Mouse (Mus musculus) embryonic facial prominence, embryonic 14.5 days (tissue): ENCODE measurements at regions not wholly inside any gene's neighbourhood (a gene's known extent, or its start where the extent isn't known, plus 50 kb on each side); places are given as distances from the start of the nearest gene placed in this dataset.

Experiments
- ATAC-seq: fragments of 200-750 bp; cut with Nextera tagmentation; 2 replicates; pipeline ENCODE4 v1.8.0; 2017; ENCODE audit warnings: low read depth, moderate number of reproducible peaks, moderate TSS enrichment
- DNase-seq: peaks from one replicate; pipeline ENCODE4 v3.0.0-alpha.2; 2015; ENCODE audit warnings: low spot score
- H3K27ac ChIP-seq: fragments of 300-500 bp; sonication (generic); replicated peaks from 2 replicates; pipeline ENCODE4 v1.5.1; 2014; ENCODE audit warnings: low read depth, mild to moderate bottlenecking, low read length, moderate library complexity
- H3K27me3 ChIP-seq: fragments of 300-500 bp; sonication (generic); replicated peaks from 2 replicates; pipeline ENCODE4 v1.6.1; 2014; ENCODE audit warnings: low read length; ENCODE audit not compliant: control insufficient read depth, insufficient read depth
- H3K36me3 ChIP-seq: fragments of 300-500 bp; sonication (generic); 2 replicates; pipeline ENCODE4 v1.6.1; 2014; ENCODE audit warnings: low read length, mixed read lengths; ENCODE audit not compliant: control insufficient read depth, insufficient read depth
- H3K4me1 ChIP-seq: fragments of 300-500 bp; sonication (generic); 2 replicates; pipeline ENCODE4 v1.6.1; 2014; ENCODE audit warnings: antibody characterized with exemption, low read length; ENCODE audit not compliant: control insufficient read depth, insufficient read depth
- H3K4me2 ChIP-seq: fragments of 300-500 bp; sonication (generic); 2 replicates; pipeline ENCODE4 v1.6.1; 2014; ENCODE audit warnings: low read depth, mild to moderate bottlenecking, low read length, moderate library complexity, mixed read lengths
- H3K4me3 ChIP-seq: fragments of 300-500 bp; sonication (generic); 2 replicates; pipeline ENCODE4 v1.5.1; 2014; ENCODE audit warnings: low read depth, mild to moderate bottlenecking, low read length
- H3K9ac ChIP-seq: fragments of 300-500 bp; sonication (generic); 2 replicates; pipeline ENCODE4 v1.6.1; 2014; ENCODE audit warnings: low read depth, mild to moderate bottlenecking, low read length, moderate library complexity, mixed read lengths
- H3K9me3 ChIP-seq: fragments of 300-500 bp; sonication (generic); 2 replicates; pipeline ENCODE4 v1.6.1; 2016; ENCODE audit warnings: low read length; ENCODE audit not compliant: control insufficient read depth
- WGBS: fragments of 180-500 bp; shearing (Covaris S2); extraction: QIAGEN DNeasy Blood & Tissue Kit; methylation state at CpG from one replicate; pipeline ENCODE4 v1.1.7; 2014; 5-methylcytosine and 5-hydroxymethylcytosine counted together

- ATAC-seq = no peak
- Histone ChIP-seq H3K27me3 (no peaks in the 10 kb centered on the region), H3K27ac (no peak overlapping the region), H3K9me3 (no peaks in the 10 kb centered on the region), H3K9ac (no peak overlapping the region), H3K4me1 (no peaks in the 10 kb centered on the region), H3K36me3 (no peaks in the 10 kb centered on the region), H3K4me3 (no peak overlapping the region), H3K4me2 (no peak overlapping the region)
- no peak for DNase-seq
- WGBS = 77% methylated on average over 20 of the region's 20 CpGs
These were observed 214.4 kb upstream of the Igbp1b start for GRCm38 (mm10) chr6:138872495-138873415.

GRCm38 (mm10) chr6:138838043-138838442 lies 179.7 kb upstream of the Igbp1b start:
- no peaks in the 10 kb centered on the region for H3K4me1 ChIP-seq
- no peak overlapping the region for H3K27ac ChIP-seq
- no peaks in the 10 kb centered on the region for H3K36me3 ChIP-seq
- H3K9ac ChIP-seq = no peak overlapping the region
- no peaks in the 10 kb centered on the region for H3K9me3 ChIP-seq
- no peak overlapping the region for H3K4me2 ChIP-seq
- H3K4me3 ChIP-seq = no peak overlapping the region
- H3K27me3 ChIP-seq = no peaks in the 10 kb centered on the region
- ATAC-seq = no peak
- no peak for DNase-seq
- WGBS = 89% methylated on average over 8 of the region's 8 CpGs

- Histone ChIP-seq H3K27ac (no peak overlapping the region), H3K4me3 (no peak overlapping the region), H3K9ac (no peak overlapping the region), H3K4me2 (no peak overlapping the region), H3K4me1 (no peaks in the 10 kb centered on the region), H3K36me3 (no peaks in the 10 kb centered on the region), H3K27me3 (no peaks in the 10 kb centered on the region), H3K9me3 (no peaks in the 10 kb centered on the region)
- ATAC-seq (no peak), DNase-seq (no peak)
- WGBS = 89% methylated on average over 6 of the region's 6 CpGs
These were observed 176.5 kb upstream of the Igbp1b start for GRCm38 (mm10) chr6:138834876-138835275.

- H3K9ac ChIP-seq = no peak overlapping the region
- WGBS = 67% methylated on average over 4 of the region's 4 CpGs
These were observed 143.5 kb upstream of the Igbp1b start for GRCm38 (mm10) chr6:138801835-138802234.

GRCm38 (mm10) chr6:138800836-138801740 lies 142.7 kb upstream of the Igbp1b start:
- ATAC-seq = no peak
- Histone ChIP-seq H3K9me3 (no peaks in the 10 kb centered on the region), H3K27me3 (no peaks in the 10 kb centered on the region), H3K4me3 (no peak overlapping the region), H3K4me1 (no peaks in the 10 kb centered on the region), H3K4me2 (no peak overlapping the region), H3K9ac (no peak overlapping the region), H3K36me3 (no peaks in the 10 kb centered on the region), H3K27ac (no peak overlapping the region)
- WGBS = 71% methylated on average over 8 of the region's 8 CpGs
- no peak for DNase-seq

More at GRCm38 (mm10) chr6:138801835-138802234, 143.5 kb upstream of the Igbp1b start:
- Histone ChIP-seq H3K4me1 (no peaks in the 10 kb centered on the region), H3K36me3 (no peaks in the 10 kb centered on the region), H3K4me3 (no peak overlapping the region), H3K27me3 (no peaks in the 10 kb centered on the region), H3K9me3 (no peaks in the 10 kb centered on the region), H3K4me2 (no peak overlapping the region), H3K27ac (no peak overlapping the region)
- ATAC-seq = no peak
- DNase-seq = no peak

GRCm38 (mm10) chr6:138794706-138795105 lies 136.4 kb upstream of the Igbp1b start:
- 29% methylated on average over 2 of the region's 2 CpGs for WGBS
- H3K4me1 ChIP-seq = no peaks in the 10 kb centered on the region

GRCm38 (mm10) chr6:138792802-138793201 lies 134.5 kb upstream of the Igbp1b start:
- no peaks in the 10 kb centered on the region for H3K27me3 ChIP-seq
- no peaks in the 10 kb centered on the region for H3K4me1 ChIP-seq
- no peak for DNase-seq
- no peak overlapping the region for H3K4me2 ChIP-seq
- H3K27ac ChIP-seq = no peak overlapping the region
- no peak overlapping the region for H3K9ac ChIP-seq
- no peak overlapping the region for H3K4me3 ChIP-seq
- no peak for ATAC-seq
- H3K36me3 ChIP-seq = no peaks in the 10 kb centered on the region
- 56% methylated on average over 2 of the region's 3 CpGs for WGBS
- no peaks in the 10 kb centered on the region for H3K9me3 ChIP-seq

More at GRCm38 (mm10) chr6:138794706-138795105, 136.4 kb upstream of the Igbp1b start:
- no peak overlapping the region for H3K27ac ChIP-seq
- H3K4me2 ChIP-seq = no peak overlapping the region
- no peaks in the 10 kb centered on the region for H3K27me3 ChIP-seq
- no peak overlapping the region for H3K9ac ChIP-seq
- ATAC-seq (no peak), DNase-seq (no peak)
- H3K36me3 ChIP-seq = no peaks in the 10 kb centered on the region
- no peaks in the 10 kb centered on the region for H3K9me3 ChIP-seq
- H3K4me3 ChIP-seq = no peak overlapping the region

GRCm38 (mm10) chr6:138782907-138783306 lies 124.6 kb upstream of the Igbp1b start:
- DNase-seq = no peak
- no peak overlapping the region for H3K4me2 ChIP-seq
- no peaks in the 10 kb centered on the region for H3K4me1 ChIP-seq
- H3K9me3 ChIP-seq = no peaks in the 10 kb centered on the region
- H3K9ac ChIP-seq = no peak overlapping the region
- no peak overlapping the region for H3K27ac ChIP-seq
- 57% methylated on average over 4 of the region's 4 CpGs for WGBS
- ATAC-seq = no peak
- no peaks in the 10 kb centered on the region for H3K27me3 ChIP-seq
- no peak overlapping the region for H3K4me3 ChIP-seq
- H3K36me3 ChIP-seq = no peaks in the 10 kb centered on the region
